Mouse (Mus musculus): ENCODE results near the gene Mptx1. TPM values are rescaled to one million over a fixed set of nuclear protein-coding genes. Genes with fewer than 3 reads are reported as not detected.

Mptx1 gene
- polyA plus RNA-seq (2017; shearing (Covaris generic)), result not detected

GRCm38 (mm10) chr1:174330218-174330617, at the start of gene Mptx1:
Mptx1 (plus strand) TSS chr1:174330518.

GRCm38 (mm10) chr1:174364882-174365451, 34.6 kb downstream of the Mptx1 start, which contains the start of gene Olfr417:
Olfr417 (plus strand) TSS chr1:174365122.

Other genes starting within 250 kb of the Mptx1 start
- not detected for gene Olfr429, start 246.2 kb upstream of the Mptx1 start, polyA plus RNA-seq (2017; shearing (Covaris generic))
- not detected for gene Olfr427, start 233.6 kb upstream of the Mptx1 start, polyA plus RNA-seq (2017; shearing (Covaris generic))
- gene Olfr231, start 209.4 kb upstream of the Mptx1 start, polyA plus RNA-seq (2017; shearing (Covaris generic)), result not detected
- not detected for gene Olfr424, start 199.0 kb upstream of the Mptx1 start, polyA plus RNA-seq (2017; shearing (Covaris generic))
- gene Olfr420, start 174.9 kb upstream of the Mptx1 start, polyA plus RNA-seq (2017; shearing (Covaris generic)), result not detected
- 0.11 TPM for gene Spta1, start 157.7 kb upstream of the Mptx1 start, polyA plus RNA-seq (2017; shearing (Covaris generic))
- gene Olfr419, start 78.5 kb upstream of the Mptx1 start, polyA plus RNA-seq (2017; shearing (Covaris generic)), result not detected
- gene Olfr417, start 34.6 kb downstream of the Mptx1 start, polyA plus RNA-seq (2017; shearing (Covaris generic)), result not detected
- gene Olfr248, start 60.5 kb downstream of the Mptx1 start, polyA plus RNA-seq (2017; shearing (Covaris generic)), result not detected
- gene Olfr414, start 93.5 kb downstream of the Mptx1 start, polyA plus RNA-seq (2017; shearing (Covaris generic)), result not detected
- gene Olfr220, start 111.6 kb downstream of the Mptx1 start, polyA plus RNA-seq (2017; shearing (Covaris generic)), result not detected
- gene Fmn2, start 171.3 kb downstream of the Mptx1 start, polyA plus RNA-seq (2017; shearing (Covaris generic)), result not detected

Measured in inflammation-experienced regulatory T-cells, adult 16 weeks (primary cell).